Mouse (Mus musculus): ENCODE results near the gene Phf2.

DNA sequence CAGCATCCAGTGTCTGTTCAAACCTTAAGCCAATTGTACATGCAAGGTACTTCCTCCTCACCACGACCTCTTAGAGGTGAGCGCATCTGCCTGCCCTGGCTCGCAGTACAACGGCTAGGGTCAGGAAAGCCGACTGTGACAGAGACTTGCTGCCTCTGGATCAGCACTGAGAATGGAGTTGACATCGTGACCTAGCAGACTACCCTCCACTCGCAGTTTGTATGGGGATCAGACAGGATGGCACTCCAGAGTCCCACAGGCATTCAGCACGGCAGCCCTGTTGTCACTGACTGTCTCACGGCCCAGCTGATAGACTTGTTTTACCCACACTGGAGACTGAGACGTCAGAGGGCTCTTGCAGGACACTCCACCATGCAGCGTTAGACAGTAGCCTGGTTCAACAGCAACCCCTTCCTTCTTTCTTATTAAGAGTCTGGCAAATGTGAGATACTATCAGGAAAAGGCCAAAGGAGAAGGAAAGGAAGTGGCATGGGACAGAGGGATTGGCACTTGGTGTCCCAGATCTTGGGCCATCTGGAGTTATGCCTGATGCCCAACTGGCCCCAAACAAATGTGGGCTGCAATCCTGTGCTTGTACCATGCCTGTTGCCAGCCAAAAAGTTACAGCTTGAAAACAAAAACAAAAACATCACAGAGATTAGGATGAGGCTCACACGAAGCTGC is 6.1 kb downstream of the Phf2 start:
- TF ChIP-seq POLR2A (IDR thresholded peaks at IDR 0.05; ENCODE audit: borderline replicate concordance, extremely low read depth, insufficient read depth, insufficient read length, poor library complexity, severe bottlenecking): no peak
- TF ChIP-seq CTCF (IDR thresholded peaks at IDR 0.05; ENCODE audit: borderline replicate concordance, extremely low read depth, insufficient read depth, insufficient read length): no peak
